ENCODE assay signal across 16 mouse cellular contexts in genomic region chr1:151879308-151879850, GRCm38 (mm10).
DNase-seq lines count a peak whose midpoint lies in the region; ATAC-seq and TF ChIP-seq lines count a peak whose summit lies in the region.
"Had no signal": no experiment of that assay in that cellular context is flagged by ENCODE, and none has a peak within 500 bp of the region (broad histone marks: within the 10 kb centered on the region; RNA-seq: fewer than 3 reads in every experiment).

No protein-coding gene starts in this region.

- H3K4me1 ChIP-seq in neural tube, embryonic 13.5 days (replicated peaks) = peaks cover 30% of the 10 kb centered on the region; the same call in 1 of the 2 replicates
- peaks cover 9% of the 10 kb centered on the region for H3K4me1 ChIP-seq in limb, embryonic 14.5 days (ENCODE audit: control insufficient read depth, insufficient read depth, low read length)
- H3K4me1 ChIP-seq: liver, embryonic 12.5 days had no signal

- 0 out of 2 replicates have a peak overlapping the region, but pooled peaks have one; percentile 0 for H3K27ac ChIP-seq in neural tube, embryonic 13.5 days (replicated peaks)
- H3K27ac ChIP-seq in limb, embryonic 14.5 days (replicated peaks; ENCODE audit: low read depth, low read length) = no peak overlapping the region
- H3K27ac ChIP-seq: gastrocnemius, adult 2 months; heart, embryonic 10.5 days; kidney, postnatal 0 days; liver, embryonic 12.5 days; lung, embryonic 15.5 days had no signal

- no peak overlapping the region for H3K9ac ChIP-seq in neural tube, embryonic 13.5 days
- no peak overlapping the region for H3K9ac ChIP-seq in limb, embryonic 14.5 days (ENCODE audit: low read depth, low read length, severe bottlenecking)
- H3K9ac ChIP-seq: liver, embryonic 12.5 days; lung, embryonic 15.5 days had no signal

- no peaks in the 10 kb centered on the region for H3K27me3 ChIP-seq in neural tube, embryonic 13.5 days
- H3K27me3 ChIP-seq in limb, embryonic 14.5 days (ENCODE audit: control insufficient read depth, insufficient read depth, low read length) = no peaks in the 10 kb centered on the region
- H3K27me3 ChIP-seq: liver, embryonic 12.5 days; lung, embryonic 15.5 days had no signal

- no peaks in the 10 kb centered on the region for H3K9me3 ChIP-seq in neural tube, embryonic 13.5 days
- H3K9me3 ChIP-seq in limb, embryonic 14.5 days (ENCODE audit: control insufficient read depth, low read length) = no peaks in the 10 kb centered on the region
- H3K9me3 ChIP-seq: heart, embryonic 10.5 days; liver, embryonic 12.5 days; lung, embryonic 15.5 days had no signal

- no peak overlapping the region for H3K4me3 ChIP-seq in neural tube, embryonic 13.5 days
- no peak overlapping the region for H3K4me3 ChIP-seq in limb, embryonic 14.5 days (replicated peaks; ENCODE audit: low read length)
- H3K4me3 ChIP-seq: gastrocnemius, adult 2 months; heart, embryonic 10.5 days; liver, embryonic 12.5 days; lung, embryonic 15.5 days had no signal

- 0 out of 2 replicates have a peak, but pooled peaks have one; percentile 20 for ATAC-seq in neural tube, embryonic 13.5 days (ENCODE audit: low read depth)
- peak; percentile 30; the same call in 1 of the 2 replicates for ATAC-seq in limb, embryonic 14.5 days (ENCODE audit: low FRiP score, low read depth)
- ATAC-seq: liver, embryonic 12.5 days had no signal

- H3K4me2 ChIP-seq in neural tube, embryonic 13.5 days = no peak overlapping the region
- no peak overlapping the region for H3K4me2 ChIP-seq in limb, embryonic 14.5 days (replicated peaks; ENCODE audit: low read depth, low read length, severe bottlenecking)
- H3K4me2 ChIP-seq: liver, embryonic 12.5 days; lung, embryonic 15.5 days had no signal

- H3K36me3 ChIP-seq in neural tube, embryonic 13.5 days = no peaks in the 10 kb centered on the region
- no peaks in the 10 kb centered on the region for H3K36me3 ChIP-seq in limb, embryonic 14.5 days (ENCODE audit: control insufficient read depth, insufficient read depth, low read length)
- H3K36me3 ChIP-seq: heart, embryonic 10.5 days; liver, embryonic 12.5 days; lung, embryonic 15.5 days had no signal

- 82% methylated on average over 11 of the region's 11 CpGs for WGBS in neural tube, embryonic 13.5 days
- 77% methylated on average over 11 of the region's 11 CpGs for WGBS in limb, embryonic 14.5 days

- TF ChIP-seq POLR2A in limb, embryonic 14.5 days (IDR thresholded peaks at IDR 0.05; ENCODE audit: borderline replicate concordance, extremely low read depth, insufficient read depth, insufficient read length) = no peak

- DNase-seq in heart, adult 11 months = peak; percentile 84
- no peak for DNase-seq in heart, adult 18-20 months
- no peak for DNase-seq in neural tube, embryonic 10.5 days (ENCODE audit: extremely low spot score, low spot score)
- DNase-seq in ZHBTc4 (ENCODE audit: low read depth, low spot score) = peak; percentile 83
- no peak for DNase-seq in limb, embryonic 14.5 days (ENCODE audit: low spot score)
- no peak for DNase-seq in adrenal gland, postnatal 14 days
- no peak for DNase-seq in urinary bladder, adult 2 months (ENCODE audit: low spot score)
- DNase-seq: gastrocnemius, adult 2 months; heart, postnatal 4 days; right cerebral cortex, postnatal 14 days; thymus, postnatal 36 days had no signal

Comparison
In these comparisons a context has a peak if more than half of its experiments do, and no peak if none do; other contexts are left out.
1. DNase-seq: peak in heart, adult 11 months (single experiment) and ZHBTc4 (single experiment); none in heart, adult 18-20 months (0 of 2), neural tube, embryonic 10.5 days (single experiment), limb, embryonic 14.5 days (single experiment), adrenal gland, postnatal 14 days (single experiment) and urinary bladder, adult 2 months (single experiment).